Mouse (Mus musculus) hindbrain, embryonic 14.5 days (tissue): ENCODE measurements at regions not wholly inside any gene's neighbourhood (a gene's known extent, or its start where the extent isn't known, plus 50 kb on each side); places are given as distances from the start of the nearest gene placed in this dataset.

ENCODE experiments used
- ATAC-seq: fragments of 200-750 bp; cut with Nextera tagmentation; 2 replicates; pipeline ENCODE4 v1.8.0; 2017; ENCODE audit warnings: moderate number of reproducible peaks, mild to moderate bottlenecking, moderate TSS enrichment, moderate library complexity; ENCODE audit not compliant: low FRiP score
- DNase-seq: peaks from one replicate; pipeline ENCODE4 v3.0.0-alpha.2; 2015; ENCODE audit warnings: low spot score
- H3K27ac ChIP-seq: fragments of 300-500 bp; sonication (generic); 2 replicates; pipeline ENCODE4 v1.5.1; 2014; ENCODE audit warnings: mild to moderate bottlenecking, moderate library complexity
- H3K27me3 ChIP-seq: fragments of 300-500 bp; sonication (generic); 2 replicates; pipeline ENCODE4 v1.6.1; 2014; ENCODE audit warnings: mild to moderate bottlenecking, low read length, mixed read lengths; ENCODE audit not compliant: control insufficient read depth, insufficient read depth
- H3K36me3 ChIP-seq: fragments of 300-500 bp; sonication (generic); replicated peaks from 2 replicates; pipeline ENCODE4 v1.6.1; 2014; ENCODE audit not compliant: control insufficient read depth, insufficient read depth
- H3K4me1 ChIP-seq: fragments of 300-500 bp; sonication (generic); replicated peaks from 2 replicates; pipeline ENCODE4 v1.6.1; 2014; ENCODE audit warnings: antibody characterized with exemption, low read length, mixed read lengths; ENCODE audit not compliant: control insufficient read depth, insufficient read depth
- H3K4me2 ChIP-seq: fragments of 300-500 bp; sonication (generic); replicated peaks from 2 replicates; pipeline ENCODE4 v1.6.1; 2014; ENCODE audit warnings: mild to moderate bottlenecking, moderate library complexity
- H3K4me3 ChIP-seq: fragments of 300-500 bp; sonication (generic); replicated peaks from 2 replicates; pipeline ENCODE4 v1.5.1; 2014; ENCODE audit warnings: mild to moderate bottlenecking, low read length
- H3K9ac ChIP-seq: fragments of 300-500 bp; sonication (generic); 2 replicates; pipeline ENCODE4 v1.6.1; 2014
- H3K9me3 ChIP-seq: fragments of 300-500 bp; sonication (generic); 2 replicates; pipeline ENCODE4 v1.6.1; 2016; ENCODE audit warnings: low read length; ENCODE audit not compliant: control insufficient read depth
- WGBS: fragments of 180-500 bp; shearing (Covaris S2); extraction: QIAGEN DNeasy Blood & Tissue Kit; methylation state at CpG from one replicate; pipeline ENCODE4 v1.1.7; 2014; 5-methylcytosine and 5-hydroxymethylcytosine counted together

- 74% methylated on average over 2 of the region's 2 CpGs for WGBS
- no peak for ATAC-seq
- no peak for DNase-seq
Observed at GRCm38 (mm10) chr3:103473336-103473735, 101.7 kb upstream of the Syt6 start.

DNA sequence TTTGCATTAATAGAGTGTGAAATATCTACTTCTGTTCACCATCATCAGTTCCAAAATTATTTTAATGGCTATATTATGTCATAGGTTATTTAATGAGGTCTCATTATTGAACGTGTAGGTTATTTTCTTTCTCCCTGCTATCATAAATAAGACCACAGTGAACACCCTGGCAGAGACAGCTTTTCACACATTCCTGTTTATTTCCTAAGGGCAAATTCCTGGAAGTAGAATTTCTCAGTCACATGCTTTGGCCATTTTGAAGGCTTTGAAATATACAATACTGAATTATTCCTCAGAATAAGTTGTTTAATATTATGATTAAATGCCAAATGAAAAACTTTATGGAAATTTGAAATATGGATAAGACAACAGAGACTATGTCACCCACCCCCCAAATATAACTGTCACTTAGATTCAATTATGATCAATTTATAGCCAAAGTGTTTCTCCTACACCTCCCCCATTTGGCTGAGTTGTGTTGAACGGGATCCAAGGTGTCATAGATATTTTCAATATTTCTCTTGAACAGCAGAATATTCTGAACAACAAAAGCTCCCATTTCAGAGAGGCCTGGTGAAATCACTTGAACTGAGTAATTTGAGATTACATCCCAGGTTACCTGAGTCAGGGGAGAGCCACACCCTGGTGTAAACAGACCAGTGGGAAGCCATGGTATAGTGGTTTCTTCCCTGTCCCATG, 95.0 kb upstream of the Syt6 start:
- no peak for DNase-seq
- WGBS = 78% methylated on average over 2 of the region's 2 CpGs
- Histone ChIP-seq H3K4me2 (no peak overlapping the region), H3K9ac (no peak overlapping the region), H3K9me3 (no peaks in the 10 kb centered on the region), H3K27me3 (no peaks in the 10 kb centered on the region), H3K4me1 (no peaks in the 10 kb centered on the region), H3K4me3 (no peak overlapping the region), H3K27ac (no peak overlapping the region), H3K36me3 (no peaks in the 10 kb centered on the region)
- ATAC-seq = no peak

More at GRCm38 (mm10) chr3:103473336-103473735, 101.7 kb upstream of the Syt6 start:
- no peak overlapping the region for H3K4me3 ChIP-seq
- H3K9ac ChIP-seq = no peak overlapping the region
- no peak overlapping the region for H3K27ac ChIP-seq
- H3K27me3 ChIP-seq = no peaks in the 10 kb centered on the region
- no peaks in the 10 kb centered on the region for H3K9me3 ChIP-seq
- H3K36me3 ChIP-seq = no peaks in the 10 kb centered on the region
- no peaks in the 10 kb centered on the region for H3K4me1 ChIP-seq
- H3K4me2 ChIP-seq = no peak overlapping the region

GRCm38 (mm10) chr3:103480676-103481075, 94.4 kb upstream of the Syt6 start:
- Histone ChIP-seq H3K4me2 (no peak overlapping the region), H3K36me3 (no peaks in the 10 kb centered on the region), H3K9ac (no peak overlapping the region), H3K4me3 (no peak overlapping the region), H3K27me3 (no peaks in the 10 kb centered on the region), H3K9me3 (no peaks in the 10 kb centered on the region), H3K4me1 (no peaks in the 10 kb centered on the region), H3K27ac (no peak overlapping the region)
- WGBS = 81% methylated on average over 7 of the region's 7 CpGs
- no peak for DNase-seq
- ATAC-seq = no peak

GRCm38 (mm10) chr3:103483316-103483715, 91.7 kb upstream of the Syt6 start:
- H3K27me3 ChIP-seq = no peaks in the 10 kb centered on the region

DNA sequence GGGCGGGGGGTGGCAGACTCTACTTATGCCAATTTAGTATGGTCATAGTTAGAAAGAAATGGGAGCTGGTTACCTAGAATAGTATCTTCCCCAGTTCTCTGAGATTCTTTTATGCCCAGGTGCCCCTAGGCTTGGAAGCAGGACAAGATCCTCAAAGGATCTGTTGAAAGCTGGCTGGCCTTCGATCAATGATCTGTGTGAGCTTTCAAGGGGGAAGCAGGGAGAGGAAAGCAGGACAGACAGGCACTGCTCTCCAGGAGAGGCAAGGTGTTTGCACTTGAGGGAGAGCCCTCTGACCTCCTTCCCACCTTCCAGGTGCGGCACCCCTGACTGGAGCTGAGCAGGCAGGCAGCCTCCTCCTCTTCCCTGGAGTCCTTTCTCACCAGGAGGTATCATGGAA, 91.3 kb upstream of the Syt6 start:
- Histone ChIP-seq H3K27ac (no peak overlapping the region), H3K9me3 (no peaks in the 10 kb centered on the region), H3K9ac (no peak overlapping the region), H3K36me3 (no peaks in the 10 kb centered on the region), H3K27me3 (no peaks in the 10 kb centered on the region), H3K4me2 (no peak overlapping the region), H3K4me3 (no peak overlapping the region), H3K4me1 (no peaks in the 10 kb centered on the region)
- WGBS = 83% methylated on average over 3 of the region's 3 CpGs
- DNase-seq = no peak
- ATAC-seq = no peak

More at GRCm38 (mm10) chr3:103483316-103483715, 91.7 kb upstream of the Syt6 start:
- ATAC-seq (no peak), DNase-seq (no peak)
- no peak overlapping the region for H3K27ac ChIP-seq
- H3K4me2 ChIP-seq = no peak overlapping the region
- no peaks in the 10 kb centered on the region for H3K9me3 ChIP-seq
- H3K4me1 ChIP-seq = no peaks in the 10 kb centered on the region
- H3K4me3 ChIP-seq = no peak overlapping the region
- 94% methylated on average over 2 of the region's 2 CpGs for WGBS
- H3K36me3 ChIP-seq = no peaks in the 10 kb centered on the region
- no peak overlapping the region for H3K9ac ChIP-seq

- WGBS = 90% methylated on average over 4 of the region's 4 CpGs
- H3K4me3 ChIP-seq = no peak overlapping the region
Observed at GRCm38 (mm10) chr3:103489786-103490185, 85.2 kb upstream of the Syt6 start.

GRCm38 (mm10) chr3:103490966-103491365, 84.1 kb upstream of the Syt6 start:
- no peaks in the 10 kb centered on the region for H3K9me3 ChIP-seq
- H3K4me1 ChIP-seq = no peaks in the 10 kb centered on the region
- no peak for ATAC-seq
- no peak overlapping the region for H3K4me3 ChIP-seq
- H3K36me3 ChIP-seq = no peaks in the 10 kb centered on the region
- no peak overlapping the region for H3K27ac ChIP-seq
- WGBS = 92% methylated on average over 4 of the region's 4 CpGs
- no peak overlapping the region for H3K4me2 ChIP-seq
- no peak for DNase-seq
- H3K27me3 ChIP-seq = no peaks in the 10 kb centered on the region
- H3K9ac ChIP-seq = no peak overlapping the region

More at GRCm38 (mm10) chr3:103489786-103490185, 85.2 kb upstream of the Syt6 start:
- ATAC-seq = no peak
- no peak for DNase-seq
- H3K4me2 ChIP-seq = no peak overlapping the region
- no peak overlapping the region for H3K27ac ChIP-seq
- H3K4me1 ChIP-seq = no peaks in the 10 kb centered on the region
- H3K36me3 ChIP-seq = no peaks in the 10 kb centered on the region
- H3K9me3 ChIP-seq = no peaks in the 10 kb centered on the region
- no peak overlapping the region for H3K9ac ChIP-seq
- no peaks in the 10 kb centered on the region for H3K27me3 ChIP-seq

- H3K9me3 ChIP-seq = no peaks in the 10 kb centered on the region
- 88% methylated on average over 3 of the region's 3 CpGs for WGBS
- H3K4me1 ChIP-seq = no peaks in the 10 kb centered on the region
- H3K4me2 ChIP-seq = no peak overlapping the region
- H3K27ac ChIP-seq = no peak overlapping the region
- ATAC-seq (no peak), DNase-seq (no peak)
- H3K9ac ChIP-seq = no peak overlapping the region
- no peaks in the 10 kb centered on the region for H3K36me3 ChIP-seq
- no peaks in the 10 kb centered on the region for H3K27me3 ChIP-seq
- H3K4me3 ChIP-seq = no peak overlapping the region
Observed at GRCm38 (mm10) chr3:103492211-103492610, 82.8 kb upstream of the Syt6 start.

- no peaks in the 10 kb centered on the region for H3K36me3 ChIP-seq
- DNase-seq (no peak), ATAC-seq (no peak)
- 97% methylated on average over 1 of the region's 1 CpGs for WGBS
- H3K9ac ChIP-seq = no peak overlapping the region
- H3K4me3 ChIP-seq = no peak overlapping the region
- no peak overlapping the region for H3K27ac ChIP-seq
- no peaks in the 10 kb centered on the region for H3K4me1 ChIP-seq
- no peaks in the 10 kb centered on the region for H3K27me3 ChIP-seq
- H3K9me3 ChIP-seq = no peaks in the 10 kb centered on the region
- H3K4me2 ChIP-seq = no peak overlapping the region
Observed at GRCm38 (mm10) chr3:103493623-103494022, 81.4 kb upstream of the Syt6 start.

GRCm38 (mm10) chr3:103494043-103494442, 81.0 kb upstream of the Syt6 start:
- Histone ChIP-seq H3K27ac (no peak overlapping the region), H3K36me3 (no peaks in the 10 kb centered on the region), H3K9ac (no peak overlapping the region), H3K4me3 (no peak overlapping the region), H3K9me3 (no peaks in the 10 kb centered on the region), H3K4me2 (no peak overlapping the region), H3K27me3 (no peaks in the 10 kb centered on the region), H3K4me1 (no peaks in the 10 kb centered on the region)
- DNase-seq (no peak), ATAC-seq (no peak)
- 89% methylated on average over 3 of the region's 3 CpGs for WGBS
